Mouse (Mus musculus) liver, embryonic 12.5 days (tissue): ENCODE results near the gene Hck. TPM values are rescaled to one million over a fixed set of nuclear protein-coding genes. Genes with fewer than 3 reads are reported as not detected.

Experiments
- ATAC-seq: fragments of 200-750 bp; cut with Nextera tagmentation; 2 replicates; pipeline ENCODE4 v1.8.0; 2017; ENCODE audit warnings: moderate number of reproducible peaks, mild to moderate bottlenecking, moderate library complexity
- H3K27ac ChIP-seq: fragments of 300-500 bp; sonication (generic); 2 replicates; pipeline ENCODE4 v1.5.1; 2016; ENCODE audit warnings: mild to moderate bottlenecking
- H3K27me3 ChIP-seq: fragments of 300-500 bp; sonication (generic); replicated peaks from 2 replicates; pipeline ENCODE4 v1.6.1; 2016; ENCODE audit warnings: mild to moderate bottlenecking, moderate library complexity
- H3K36me3 ChIP-seq: fragments of 300-500 bp; sonication (generic); 2 replicates; pipeline ENCODE4 v1.6.1; 2016; ENCODE audit warnings: mild to moderate bottlenecking, moderate library complexity
- H3K4me1 ChIP-seq: fragments of 300-500 bp; sonication (generic); 2 replicates; pipeline ENCODE4 v1.6.1; 2016
- H3K4me2 ChIP-seq: fragments of 300-500 bp; sonication (generic); 2 replicates; pipeline ENCODE4 v1.6.1; 2016; ENCODE audit warnings: mild to moderate bottlenecking, moderate library complexity
- H3K4me3 ChIP-seq: fragments of 300-500 bp; sonication (generic); 2 replicates; pipeline ENCODE4 v1.5.1; 2016; ENCODE audit warnings: mild to moderate bottlenecking, moderate library complexity
- H3K9ac ChIP-seq: fragments of 300-500 bp; sonication (generic); 2 replicates; pipeline ENCODE4 v1.6.1; 2016; ENCODE audit warnings: mild to moderate bottlenecking, moderate library complexity
- H3K9me3 ChIP-seq: fragments of 300-500 bp; sonication (generic); replicated peaks from 2 replicates; pipeline ENCODE4 v1.6.1; 2016; ENCODE audit warnings: mild to moderate bottlenecking, moderate library complexity
- WGBS: fragments of 180-500 bp; shearing (Covaris S2); methylation state at CpG from one replicate; pipeline ENCODE4 v1.1.7; 2016; ENCODE audit not compliant: insufficient replicate concordance; 5-methylcytosine and 5-hydroxymethylcytosine counted together
- polyA plus RNA-seq: library from polyadenylated mRNA; unstranded; fragments of >200 nt; fragmentation: Nextera tagmentation; extraction: Ambion mirVana; gene quantifications from 2 replicates; pipeline ENCODE4 v1.2.1, GENCODE M21; 2016

The Hck gene
- polyA plus RNA-seq, 1 experiment from 2014 or later: 5.6 TPM

- Histone ChIP-seq H3K9me3 (no peaks in the 10 kb centered on the region), H3K4me3 (no peak overlapping the region), H3K4me2 (no peak overlapping the region), H3K9ac (no peak overlapping the region), H3K4me1 (0 out of 2 replicates have a peak, but pooled peaks cover 21% of the 10 kb centered on the region), H3K27me3 (no peaks in the 10 kb centered on the region), H3K27ac (no peak overlapping the region), H3K36me3 (no peaks in the 10 kb centered on the region)
- WGBS: 41% methylated on average over 32 of the region's 32 CpGs
- no peak for ATAC-seq
Observed at GRCm38 (mm10) chr2:153080841-153081523, 27.3 kb upstream of the Hck start.

- Histone ChIP-seq H3K9ac (no peak overlapping the region), H3K36me3 (no peaks in the 10 kb centered on the region), H3K4me3 (no peak overlapping the region), H3K9me3 (no peaks in the 10 kb centered on the region), H3K27me3 (no peaks in the 10 kb centered on the region), H3K4me1 (0 out of 2 replicates have a peak, but pooled peaks cover 18% of the 10 kb centered on the region), H3K27ac (no peak overlapping the region), H3K4me2 (no peak overlapping the region)
- ATAC-seq: no peak
- WGBS: 63% methylated on average over 6 of the region's 6 CpGs
Observed at GRCm38 (mm10) chr2:153081866-153082265, 26.4 kb upstream of the Hck start.

- Histone ChIP-seq H3K27me3 (no peaks in the 10 kb centered on the region), H3K9ac (no peak overlapping the region), H3K4me1 (0 out of 2 replicates have a peak, but pooled peaks cover 8% of the 10 kb centered on the region), H3K36me3 (no peaks in the 10 kb centered on the region), H3K9me3 (no peaks in the 10 kb centered on the region), H3K4me3 (no peak overlapping the region), H3K4me2 (no peak overlapping the region), H3K27ac (no peak overlapping the region)
- no peak for ATAC-seq
- 75% methylated on average over 8 of the region's 8 CpGs for WGBS
Observed at GRCm38 (mm10) chr2:153083275-153083674, 25.0 kb upstream of the Hck start.

GRCm38 (mm10) chr2:153083824-153084223 lies 24.4 kb upstream of the Hck start:
- Histone ChIP-seq H3K4me2 (no peak overlapping the region), H3K4me3 (no peak overlapping the region), H3K27me3 (no peaks in the 10 kb centered on the region), H3K9me3 (no peaks in the 10 kb centered on the region), H3K4me1 (0 out of 2 replicates have a peak, but pooled peaks cover 5% of the 10 kb centered on the region), H3K36me3 (no peaks in the 10 kb centered on the region), H3K9ac (no peak overlapping the region), H3K27ac (peak overlapping the region; percentile 27; the same call in 1 of the 2 replicates)
- WGBS: 65% methylated on average over 4 of the region's 4 CpGs
- no peak for ATAC-seq

GRCm38 (mm10) chr2:153084261-153084976 lies 23.8 kb upstream of the Hck start:
- H3K4me1 ChIP-seq: 0 out of 2 replicates have a peak, but pooled peaks cover 5% of the 10 kb centered on the region
- H3K27ac ChIP-seq: peak overlapping the region; percentile 27; the same call in 1 of the 2 replicates
- H3K36me3 ChIP-seq: no peaks in the 10 kb centered on the region
- no peak overlapping the region for H3K4me3 ChIP-seq
- no peak overlapping the region for H3K4me2 ChIP-seq
- no peaks in the 10 kb centered on the region for H3K9me3 ChIP-seq
- no peak overlapping the region for H3K9ac ChIP-seq
- WGBS: 40% methylated on average over 7 of the region's 7 CpGs
- H3K27me3 ChIP-seq: no peaks in the 10 kb centered on the region
- peak; percentile 46; the same call in 1 of the 2 replicates for ATAC-seq

GRCm38 (mm10) chr2:153085556-153085955 lies 22.7 kb upstream of the Hck start:
- H3K9me3 ChIP-seq: no peaks in the 10 kb centered on the region
- peaks cover 11% of the 10 kb centered on the region; the same call in 1 of the 2 replicates for H3K4me1 ChIP-seq
- H3K9ac ChIP-seq: no peak overlapping the region
- WGBS: 56% methylated on average over 6 of the region's 6 CpGs
- ATAC-seq: no peak
- no peak overlapping the region for H3K4me3 ChIP-seq
- H3K27ac ChIP-seq: no peak overlapping the region
- H3K36me3 ChIP-seq: no peaks in the 10 kb centered on the region
- no peaks in the 10 kb centered on the region for H3K27me3 ChIP-seq
- no peak overlapping the region for H3K4me2 ChIP-seq

GRCm38 (mm10) chr2:153086166-153086565 lies 22.1 kb upstream of the Hck start:
- Histone ChIP-seq H3K9me3 (no peaks in the 10 kb centered on the region), H3K27me3 (no peaks in the 10 kb centered on the region), H3K4me3 (no peak overlapping the region), H3K36me3 (no peaks in the 10 kb centered on the region), H3K4me2 (no peak overlapping the region), H3K27ac (no peak overlapping the region), H3K9ac (no peak overlapping the region), H3K4me1 (peaks cover 17% of the 10 kb centered on the region; the same call in 1 of the 2 replicates)
- 64% methylated on average over 4 of the region's 4 CpGs for WGBS
- no peak for ATAC-seq

- WGBS: 73% methylated on average over 10 of the region's 10 CpGs
- Histone ChIP-seq H3K27ac (no peak overlapping the region), H3K4me1 (peaks cover 20% of the 10 kb centered on the region; the same call in 1 of the 2 replicates), H3K9ac (no peak overlapping the region), H3K4me2 (no peak overlapping the region), H3K36me3 (no peaks in the 10 kb centered on the region), H3K4me3 (no peak overlapping the region), H3K27me3 (no peaks in the 10 kb centered on the region), H3K9me3 (no peaks in the 10 kb centered on the region)
- no peak for ATAC-seq
Observed at GRCm38 (mm10) chr2:153087091-153087490, 21.2 kb upstream of the Hck start.

- no peak for ATAC-seq
- WGBS: 56% methylated on average over 2 of the region's 2 CpGs
Observed at GRCm38 (mm10) chr2:153089316-153089715, 19.0 kb upstream of the Hck start.

GRCm38 (mm10) chr2:153090551-153091165 lies 17.6 kb upstream of the Hck start:
- no peak overlapping the region for H3K4me3 ChIP-seq
- peak overlapping the region; percentile 13 for H3K4me2 ChIP-seq
- no peaks in the 10 kb centered on the region for H3K27me3 ChIP-seq
- no peaks in the 10 kb centered on the region for H3K36me3 ChIP-seq
- H3K9me3 ChIP-seq: no peaks in the 10 kb centered on the region
- no peak overlapping the region for H3K9ac ChIP-seq
- H3K4me1 ChIP-seq: peaks cover 21% of the 10 kb centered on the region; the same call in 1 of the 2 replicates
- ATAC-seq: peak; percentile 47; the same call in 1 of the 2 replicates
- H3K27ac ChIP-seq: peak overlapping the region; percentile 34; the same call in 1 of the 2 replicates
- 6% methylated on average over 10 of the region's 10 CpGs for WGBS

More at GRCm38 (mm10) chr2:153089316-153089715, 19.0 kb upstream of the Hck start:
- Histone ChIP-seq H3K9ac (no peak overlapping the region), H3K4me1 (peaks cover 23% of the 10 kb centered on the region; the same call in 1 of the 2 replicates), H3K27ac (no peak overlapping the region), H3K36me3 (no peaks in the 10 kb centered on the region), H3K4me3 (no peak overlapping the region), H3K27me3 (no peaks in the 10 kb centered on the region), H3K9me3 (no peaks in the 10 kb centered on the region), H3K4me2 (no peak overlapping the region)

- peak overlapping the region; percentile 72 for H3K4me2 ChIP-seq
- no peak overlapping the region for H3K9ac ChIP-seq
- H3K27ac ChIP-seq: no peak overlapping the region
- no peaks in the 10 kb centered on the region for H3K4me1 ChIP-seq
- no peaks in the 10 kb centered on the region for H3K36me3 ChIP-seq
- no peaks in the 10 kb centered on the region for H3K9me3 ChIP-seq
- H3K4me3 ChIP-seq: peak overlapping the region; percentile 47; the same call in 1 of the 2 replicates
- no peak for ATAC-seq
- H3K27me3 ChIP-seq: peaks cover 71% of the 10 kb centered on the region
- 37% methylated on average over 23 of the region's 23 CpGs for WGBS
Observed at GRCm38 (mm10) chr2:153107046-153107766, 1.1 kb upstream of the Hck start.
